ENCODE assay signal across 24 mouse cellular contexts in the genomic region with DNA sequence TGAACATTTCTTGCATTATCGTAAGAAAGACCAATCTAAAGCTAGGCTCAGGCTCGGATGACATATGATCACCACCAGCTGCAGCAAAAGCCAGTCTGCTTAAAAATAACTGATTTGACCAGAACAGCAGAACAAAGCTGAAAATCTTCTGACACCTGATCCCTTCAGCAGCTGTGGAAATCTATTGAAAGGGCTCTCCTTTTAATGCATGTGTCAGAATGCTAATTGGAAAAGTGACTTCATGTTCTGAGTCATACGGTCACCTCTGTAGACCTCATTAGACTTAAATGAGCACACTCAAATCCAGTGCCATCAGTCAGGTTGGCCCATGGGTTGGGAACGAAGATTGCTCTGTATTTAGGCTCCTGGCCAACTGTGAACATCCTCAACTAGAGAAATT.
DNase-seq lines count a peak whose midpoint lies in the region; ATAC-seq and TF ChIP-seq lines count a peak whose summit lies in the region.
"Had no signal": no experiment of that assay in that cellular context is flagged by ENCODE, and none has a peak within 500 bp of the region (broad histone marks: within the 10 kb centered on the region; RNA-seq: fewer than 3 reads in every experiment).

No protein-coding gene starts in this region.

- TF ChIP-seq POLR2A in myocyte (IDR thresholded peaks at IDR 0.05; ENCODE audit: insufficient read length, low read depth) = no peak

- DNase-seq in kidney, postnatal 25 days = no peak
- DNase-seq in embryonic facial prominence, embryonic 11.5 days (ENCODE audit: low spot score) = peak; percentile 72
- no peak for DNase-seq in left cerebral cortex, adult 11 months (ENCODE audit: low spot score)
- DNase-seq in gastrocnemius, postnatal 36 days = no peak
- DNase-seq: adrenal gland, adult 8-10 months; B cell, adult 2 months; cerebellum, adult 11 months; cerebellum, postnatal 25 days; gastrocnemius, postnatal 14 days; heart, adult 2 months; heart, postnatal 4 days; kidney, adult 8-10 months; liver; liver, postnatal 0 days; lung, postnatal 10 days; right cerebral cortex, postnatal 14 days; spleen, adult 18-20 months; thymus, postnatal 25 days had no signal

- intact Hi-C loops in gastrocnemius, postnatal 36 days (cut with DNase I) = no loop called here

- H3K9me3 ChIP-seq in kidney, embryonic 15.5 days (replicated peaks) = no peaks in the 10 kb centered on the region
- H3K9me3 ChIP-seq in neural tube, embryonic 12.5 days = no peaks in the 10 kb centered on the region
- no peaks in the 10 kb centered on the region for H3K9me3 ChIP-seq in neural tube, embryonic 15.5 days (replicated peaks)
- H3K9me3 ChIP-seq in embryonic facial prominence, embryonic 11.5 days (replicated peaks; ENCODE audit: control insufficient read depth, low read length) = no peaks in the 10 kb centered on the region
- H3K9me3 ChIP-seq: forebrain, embryonic 10.5 days; heart, embryonic 15.5 days had no signal

- H3ac ChIP-seq in myocyte (ENCODE audit: control insufficient read depth, insufficient read length) = no peak overlapping the region

- H3K4me1 ChIP-seq in kidney, embryonic 15.5 days = no peaks in the 10 kb centered on the region
- H3K4me1 ChIP-seq in neural tube, embryonic 12.5 days = no peaks in the 10 kb centered on the region
- H3K4me1 ChIP-seq in neural tube, embryonic 15.5 days = no peaks in the 10 kb centered on the region
- H3K4me1 ChIP-seq in embryonic facial prominence, embryonic 11.5 days (ENCODE audit: control insufficient read depth, insufficient read depth, low read length) = no peaks in the 10 kb centered on the region
- H3K4me1 ChIP-seq: forebrain, embryonic 10.5 days; heart, embryonic 15.5 days had no signal

- no peak overlapping the region for H3K4me2 ChIP-seq in kidney, embryonic 15.5 days
- no peak overlapping the region for H3K4me2 ChIP-seq in neural tube, embryonic 12.5 days (replicated peaks)
- H3K4me2 ChIP-seq in neural tube, embryonic 15.5 days = no peak overlapping the region
- H3K4me2 ChIP-seq in embryonic facial prominence, embryonic 11.5 days (ENCODE audit: low read depth, low read length) = no peak overlapping the region
- H3K4me2 ChIP-seq in myocyte (ENCODE audit: low read depth) = no peak overlapping the region
- H3K4me2 ChIP-seq: heart, embryonic 15.5 days had no signal

- no peak overlapping the region for H3K27ac ChIP-seq in kidney, embryonic 15.5 days
- no peak overlapping the region for H3K27ac ChIP-seq in neural tube, embryonic 12.5 days
- H3K27ac ChIP-seq in neural tube, embryonic 15.5 days (replicated peaks) = no peak overlapping the region
- H3K27ac ChIP-seq in embryonic facial prominence, embryonic 11.5 days (replicated peaks; ENCODE audit: low read depth, low read length) = no peak overlapping the region
- H3K27ac ChIP-seq: forebrain, embryonic 10.5 days; heart, adult 2 months; heart, embryonic 15.5 days had no signal

- no peaks in the 10 kb centered on the region for H3K36me3 ChIP-seq in kidney, embryonic 15.5 days
- no peaks in the 10 kb centered on the region for H3K36me3 ChIP-seq in neural tube, embryonic 12.5 days
- H3K36me3 ChIP-seq in neural tube, embryonic 15.5 days = no peaks in the 10 kb centered on the region
- no peaks in the 10 kb centered on the region for H3K36me3 ChIP-seq in embryonic facial prominence, embryonic 11.5 days (replicated peaks; ENCODE audit: control insufficient read depth, insufficient read depth, low read depth, low read length)
- H3K36me3 ChIP-seq in myocyte (ENCODE audit: control insufficient read depth, insufficient read depth) = no peaks in the 10 kb centered on the region
- H3K36me3 ChIP-seq: forebrain, embryonic 10.5 days; heart, embryonic 15.5 days had no signal

- no peak overlapping the region for H3K4me3 ChIP-seq in kidney, embryonic 15.5 days (replicated peaks)
- no peak overlapping the region for H3K4me3 ChIP-seq in neural tube, embryonic 12.5 days
- no peak overlapping the region for H3K4me3 ChIP-seq in neural tube, embryonic 15.5 days (replicated peaks)
- no peak overlapping the region for H3K4me3 ChIP-seq in embryonic facial prominence, embryonic 11.5 days (ENCODE audit: low read depth, low read length)
- no peak overlapping the region for H3K4me3 ChIP-seq in myocyte
- H3K4me3 ChIP-seq: forebrain, embryonic 10.5 days; heart, adult 2 months; heart, embryonic 15.5 days had no signal

- 0 out of 2 replicates have a peak, but pooled peaks have one; percentile 33 for ATAC-seq in kidney, embryonic 15.5 days (replicated peaks; ENCODE audit: low FRiP score)
- peak; percentile 17; the same call in 1 of the 2 replicates for ATAC-seq in neural tube, embryonic 12.5 days (ENCODE audit: low FRiP score, low read depth)
- no peak for ATAC-seq in neural tube, embryonic 15.5 days (ENCODE audit: low FRiP score)
- ATAC-seq in embryonic facial prominence, embryonic 11.5 days (replicated peaks; ENCODE audit: insufficient number of reproducible peaks, low FRiP score, low TSS enrichment, low read depth) = peak; percentile 73
- ATAC-seq: liver, postnatal 0 days had no signal

- H3K79me2 ChIP-seq in myocyte (ENCODE audit: control insufficient read depth, insufficient read depth) = no peaks in the 10 kb centered on the region

- H3K9ac ChIP-seq in kidney, embryonic 15.5 days = no peak overlapping the region
- no peak overlapping the region for H3K9ac ChIP-seq in neural tube, embryonic 12.5 days
- no peak overlapping the region for H3K9ac ChIP-seq in neural tube, embryonic 15.5 days (replicated peaks)
- no peak overlapping the region for H3K9ac ChIP-seq in embryonic facial prominence, embryonic 11.5 days (replicated peaks; ENCODE audit: low read length)
- H3K9ac ChIP-seq: heart, embryonic 15.5 days; liver, postnatal 0 days had no signal

- 48% methylated on average over 4 of the region's 4 CpGs for WGBS in kidney, embryonic 15.5 days
- WGBS in neural tube, embryonic 12.5 days = 61% methylated on average over 4 of the region's 4 CpGs
- 63% methylated on average over 4 of the region's 4 CpGs for WGBS in neural tube, embryonic 15.5 days
- 22% methylated on average over 4 of the region's 4 CpGs for WGBS in embryonic facial prominence, embryonic 11.5 days

- H3K27me3 ChIP-seq in kidney, embryonic 15.5 days = no peaks in the 10 kb centered on the region
- H3K27me3 ChIP-seq in neural tube, embryonic 12.5 days (replicated peaks) = no peaks in the 10 kb centered on the region
- H3K27me3 ChIP-seq in neural tube, embryonic 15.5 days (replicated peaks) = no peaks in the 10 kb centered on the region
- H3K27me3 ChIP-seq in embryonic facial prominence, embryonic 11.5 days (ENCODE audit: control insufficient read depth, insufficient read depth, low read length) = no peaks in the 10 kb centered on the region
- H3K27me3 ChIP-seq in myocyte (ENCODE audit: control insufficient read depth, insufficient read depth, insufficient read length) = no peaks in the 10 kb centered on the region
- H3K27me3 ChIP-seq: heart, embryonic 15.5 days had no signal

TF ChIP-seq in myocyte, 11 proteins besides CTCF, POLR2A, EP300 and RAD21:
- TF ChIP-seq SRF (IDR thresholded peaks at IDR 0.05; ENCODE audit: control insufficient read depth, insufficient read length, low read depth) (no peak), POLR2AphosphoS2 (IDR thresholded peaks at IDR 0.05; ENCODE audit: insufficient read length, low read depth) (no peak), TCF3 (IDR thresholded peaks at IDR 0.05; ENCODE audit: insufficient read length, low read depth) (no peak), CEBPB (IDR thresholded peaks at IDR 0.05; ENCODE audit: insufficient read depth, poor library complexity, severe bottlenecking) (no peak), TCF12 (IDR thresholded peaks at IDR 0.05; ENCODE audit: insufficient read depth, poor library complexity, severe bottlenecking) (peak; percentile 39), REST (IDR thresholded peaks at IDR 0.05; ENCODE audit: insufficient read depth, insufficient read length) (no peak), USF1 (IDR thresholded peaks at IDR 0.05; ENCODE audit: low read depth) (no peak), MYOD1 (IDR thresholded peaks at IDR 0.05; ENCODE audit: control insufficient read depth in 1 of 3, insufficient read length in 2 of 3, low read depth in 2 of 3) (peak in 2 of 3 experiments; percentile 44 to 54), E2F4 (IDR thresholded peaks at IDR 0.05; ENCODE audit: insufficient read depth) (no peak), MYOG (IDR thresholded peaks at IDR 0.05; ENCODE audit: control insufficient read depth in 1 of 3, insufficient read depth in 1 of 3, insufficient read length in 2 of 3, low read depth in 2 of 3) (peak in 1 of 3 experiments; percentile 86), MAX (IDR thresholded peaks at IDR 0.05; ENCODE audit: low read depth) (no peak)
